Mouse (Mus musculus): Measurements from ENCODE around the gene Ubald2. TPM values are rescaled to one million over a fixed set of nuclear protein-coding genes. Genes with fewer than 3 reads are reported as not detected.
"Not testable (repeated sequence)": the region's sequence is repeated elsewhere in the genome, so short reads cannot be mapped to it uniquely, and the experiment has no call there.

Ubald2 gene
- polyA plus RNA-seq, 1 experiment from 2014 or later, result 37.9 TPM

- 17% methylated on average over 4 of the region's 4 CpGs for WGBS
- Histone ChIP-seq H3K4me1 (0 out of 2 replicates have a peak, but pooled peaks cover 3% of the 10 kb centered on the region), H3K4me3 (replicated peaks) (no peak overlapping the region), H3K36me3 (no peaks in the 10 kb centered on the region), H3K9ac (no peak overlapping the region), H3K4me2 (no peak overlapping the region), H3K27ac (no peak overlapping the region), H3K27me3 (replicated peaks) (no peaks in the 10 kb centered on the region), H3K9me3 (no peaks in the 10 kb centered on the region)
- ATAC-seq (ENCODE audit: insufficient read depth, low FRiP score, low read depth), result no peak
These were observed 33.3 kb upstream of the Ubald2 start for GRCm38 (mm10) chr11:116400560-116400959.

DNA sequence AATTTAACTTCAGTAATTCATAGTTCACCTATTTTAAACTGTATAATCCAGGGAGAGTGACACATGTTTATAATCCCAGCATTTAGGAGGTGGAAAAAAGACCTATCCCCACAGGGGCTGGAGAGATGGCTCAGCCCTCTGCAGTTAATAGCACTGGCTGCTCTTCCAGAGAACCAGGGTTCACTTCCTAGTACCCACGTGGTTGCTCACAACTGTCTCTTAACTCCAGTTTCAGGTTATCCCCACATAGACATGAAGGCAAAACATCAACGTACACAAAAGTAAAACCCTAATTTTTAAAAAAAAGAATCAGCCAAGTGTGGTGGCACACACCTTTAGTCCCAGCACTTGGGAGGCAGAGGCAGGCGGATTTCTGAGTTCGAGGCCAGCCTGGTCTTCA is 28.3 kb upstream of the Ubald2 start:
- WGBS, result 91% methylated on average over 4 of the region's 4 CpGs
- no peak for ATAC-seq (ENCODE audit: insufficient read depth, low FRiP score, low read depth)
- Histone ChIP-seq H3K4me2 (no peak overlapping the region), H3K9ac (no peak overlapping the region), H3K27ac (no peak overlapping the region), H3K27me3 (replicated peaks) (no peaks in the 10 kb centered on the region), H3K9me3 (no peaks in the 10 kb centered on the region), H3K4me1 (no peaks in the 10 kb centered on the region), H3K4me3 (replicated peaks) (no peak overlapping the region), H3K36me3 (no peaks in the 10 kb centered on the region)

DNA sequence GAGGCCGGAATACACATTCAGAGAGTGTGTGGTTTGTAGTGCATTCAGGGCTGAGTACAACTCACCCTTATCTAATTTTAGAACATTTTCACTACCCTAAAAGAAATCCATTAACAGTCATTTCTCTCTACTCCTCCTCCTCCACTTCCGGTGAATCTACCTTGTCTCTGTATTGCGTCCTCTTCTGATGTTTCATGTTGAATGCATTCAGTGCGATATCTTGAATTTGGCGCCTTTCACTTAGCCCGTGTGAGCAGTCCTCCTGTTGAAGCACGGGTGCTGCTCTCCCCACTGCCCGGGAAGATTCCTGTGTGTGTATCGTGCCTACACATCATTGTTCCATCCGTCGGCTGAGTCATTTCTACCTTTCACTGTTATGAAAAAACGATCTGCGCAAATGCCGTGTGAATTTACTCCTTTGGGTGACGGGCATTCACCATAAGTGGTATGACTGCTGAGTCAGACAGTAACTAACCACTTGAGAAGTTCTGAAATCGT is 27.6 kb upstream of the Ubald2 start:
- Histone ChIP-seq H3K9ac (no peak overlapping the region), H3K4me2 (no peak overlapping the region), H3K36me3 (no peaks in the 10 kb centered on the region), H3K27ac (no peak overlapping the region), H3K27me3 (replicated peaks) (no peaks in the 10 kb centered on the region), H3K4me3 (replicated peaks) (no peak overlapping the region), H3K9me3 (no peaks in the 10 kb centered on the region), H3K4me1 (no peaks in the 10 kb centered on the region)
- ATAC-seq (ENCODE audit: insufficient read depth, low FRiP score, low read depth), result no peak
- 89% methylated on average over 16 of the region's 16 CpGs for WGBS

DNA sequence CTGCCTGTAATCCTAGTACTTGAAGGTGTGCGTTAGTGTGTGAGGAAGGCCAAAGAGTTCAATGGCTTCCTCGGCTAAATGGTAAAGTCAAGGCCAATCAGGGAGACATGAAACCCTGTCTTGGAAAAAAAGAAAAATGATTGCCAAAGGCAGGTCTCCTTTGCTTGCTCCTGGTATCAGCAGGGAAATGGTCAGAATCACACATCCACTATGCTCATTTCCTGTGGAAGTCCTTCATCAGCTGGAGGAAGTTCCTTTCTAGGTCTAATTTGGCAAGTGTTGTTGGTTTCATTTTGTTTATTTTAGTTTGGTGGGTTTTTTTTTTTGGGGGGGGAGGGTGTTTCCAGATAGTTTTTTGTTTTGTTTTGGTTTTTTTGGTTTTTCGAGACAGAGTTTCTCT is 24.9 kb upstream of the Ubald2 start:
- H3K9me3 ChIP-seq, result no peaks in the 10 kb centered on the region
- 85% methylated on average over 3 of the region's 3 CpGs for WGBS
- H3K27ac ChIP-seq, result no peak overlapping the region
- no peak overlapping the region for H3K9ac ChIP-seq
- no peak overlapping the region for H3K4me3 ChIP-seq (replicated peaks)
- H3K27me3 ChIP-seq (replicated peaks), result no peaks in the 10 kb centered on the region
- H3K4me1 ChIP-seq, result peaks cover 10% of the 10 kb centered on the region
- no peaks in the 10 kb centered on the region for H3K36me3 ChIP-seq
- ATAC-seq (ENCODE audit: insufficient read depth, low FRiP score, low read depth), result no peak
- no peak overlapping the region for H3K4me2 ChIP-seq

DNA sequence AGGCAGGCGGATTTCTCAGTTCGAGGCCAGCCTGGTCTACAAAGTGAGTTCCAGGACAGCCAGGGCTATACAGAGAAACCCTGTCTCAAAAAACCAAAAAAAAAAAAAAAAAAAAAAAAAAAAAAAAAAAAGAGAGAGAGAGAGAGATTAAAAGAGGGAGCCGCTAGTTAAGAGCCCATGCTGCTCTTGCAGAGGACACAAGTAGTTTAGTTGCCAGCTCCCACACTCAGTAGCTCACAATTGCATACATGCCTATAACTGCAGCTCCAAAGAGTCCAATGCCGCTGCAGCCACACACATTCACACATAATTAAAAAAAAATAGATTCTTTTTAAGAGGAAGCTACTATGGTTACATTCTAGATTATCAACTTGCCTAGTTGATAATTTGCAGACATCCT is 23.5 kb upstream of the Ubald2 start:
- 92% methylated on average over 4 of the region's 4 CpGs for WGBS
- H3K4me1 ChIP-seq; H3K27me3 ChIP-seq (replicated peaks); ATAC-seq (ENCODE audit: insufficient read depth, low FRiP score, low read depth); H3K27ac ChIP-seq; H3K9ac ChIP-seq; H3K36me3 ChIP-seq; H3K4me2 ChIP-seq; H3K9me3 ChIP-seq; H3K4me3 ChIP-seq (replicated peaks): not testable (repeated sequence)

DNA sequence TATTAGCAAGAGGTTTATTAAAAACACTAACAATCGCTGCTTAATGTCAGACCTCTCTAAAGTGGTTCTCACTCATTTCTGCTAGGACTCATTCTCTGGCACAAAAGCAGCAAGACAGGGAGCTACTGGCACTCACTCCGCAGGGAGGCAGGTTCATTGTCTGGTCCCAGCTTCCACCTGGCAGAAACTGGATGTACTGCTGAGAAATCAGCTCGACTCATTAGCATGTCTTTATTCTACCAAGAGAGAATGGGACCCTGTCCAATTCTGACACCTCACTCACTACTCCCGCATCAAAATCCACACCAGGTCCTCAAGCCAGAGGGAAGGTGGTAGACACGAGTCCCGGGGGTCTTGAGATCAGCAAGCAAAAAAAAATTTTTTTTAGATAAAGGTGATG is 22.3 kb upstream of the Ubald2 start:
- 39% methylated on average over 6 of the region's 6 CpGs for WGBS
- Histone ChIP-seq H3K4me1 (peaks cover 12% of the 10 kb centered on the region), H3K27ac (no peak overlapping the region), H3K27me3 (replicated peaks) (no peaks in the 10 kb centered on the region), H3K9me3 (no peaks in the 10 kb centered on the region), H3K4me2 (peak overlapping the region; percentile 95), H3K9ac (no peak overlapping the region), H3K36me3 (no peaks in the 10 kb centered on the region), H3K4me3 (replicated peaks) (peak overlapping the region; percentile 74)
- no peak for ATAC-seq (ENCODE audit: insufficient read depth, low FRiP score, low read depth)

DNA sequence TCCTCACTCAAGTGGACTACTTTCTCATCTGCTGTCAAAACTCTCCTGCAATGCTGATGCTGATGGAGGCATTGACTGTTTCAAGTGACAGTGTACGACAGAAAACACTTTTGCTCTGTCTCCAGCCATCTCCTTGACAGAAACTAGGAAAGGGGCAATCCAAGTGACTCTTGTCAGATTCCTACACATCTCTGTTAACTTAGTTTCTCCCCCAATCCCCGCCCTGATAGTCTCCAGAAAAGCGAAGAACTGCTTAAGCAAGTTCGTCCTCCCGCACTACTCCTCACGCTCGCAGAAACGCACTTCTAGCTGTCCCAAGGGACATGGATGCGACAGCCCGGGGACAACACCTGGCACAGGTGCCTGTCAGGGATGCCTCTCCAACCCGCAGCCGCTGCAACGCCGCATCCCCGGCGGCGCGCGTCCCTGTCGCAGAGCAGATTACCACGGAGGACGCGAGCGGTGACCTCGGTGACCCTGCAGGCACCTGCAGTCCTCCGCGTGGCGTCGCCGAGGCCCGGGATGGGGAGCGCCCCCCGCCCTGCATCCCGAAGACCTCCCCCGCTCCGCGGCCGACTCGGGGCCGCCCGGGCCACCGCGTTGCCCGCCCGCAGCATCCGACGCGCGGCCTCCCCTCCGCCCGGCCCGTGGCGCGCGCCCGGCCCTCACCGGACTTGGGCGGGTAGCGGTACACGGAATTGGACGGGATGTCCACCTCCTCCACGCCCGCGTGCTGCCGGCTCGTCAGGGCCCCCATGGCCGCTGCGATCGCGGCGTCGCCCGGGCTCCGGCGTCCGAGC is 21.7 kb upstream of the Ubald2 start:
- peak overlapping the region; percentile 65 for H3K9ac ChIP-seq
- H3K27ac ChIP-seq, result no peak overlapping the region
- no peaks in the 10 kb centered on the region for H3K9me3 ChIP-seq
- H3K4me2 ChIP-seq, result peak overlapping the region; percentile 95
- WGBS, result under 1% methylated on average over 76 of the region's 76 CpGs
- H3K36me3 ChIP-seq, result no peaks in the 10 kb centered on the region
- ATAC-seq (ENCODE audit: insufficient read depth, low FRiP score, low read depth), result peak; percentile 25; the same call in 1 of the 2 replicates
- H3K4me1 ChIP-seq, result peaks cover 13% of the 10 kb centered on the region
- no peaks in the 10 kb centered on the region for H3K27me3 ChIP-seq (replicated peaks)
- H3K4me3 ChIP-seq (replicated peaks), result peak overlapping the region; percentile 74

DNA sequence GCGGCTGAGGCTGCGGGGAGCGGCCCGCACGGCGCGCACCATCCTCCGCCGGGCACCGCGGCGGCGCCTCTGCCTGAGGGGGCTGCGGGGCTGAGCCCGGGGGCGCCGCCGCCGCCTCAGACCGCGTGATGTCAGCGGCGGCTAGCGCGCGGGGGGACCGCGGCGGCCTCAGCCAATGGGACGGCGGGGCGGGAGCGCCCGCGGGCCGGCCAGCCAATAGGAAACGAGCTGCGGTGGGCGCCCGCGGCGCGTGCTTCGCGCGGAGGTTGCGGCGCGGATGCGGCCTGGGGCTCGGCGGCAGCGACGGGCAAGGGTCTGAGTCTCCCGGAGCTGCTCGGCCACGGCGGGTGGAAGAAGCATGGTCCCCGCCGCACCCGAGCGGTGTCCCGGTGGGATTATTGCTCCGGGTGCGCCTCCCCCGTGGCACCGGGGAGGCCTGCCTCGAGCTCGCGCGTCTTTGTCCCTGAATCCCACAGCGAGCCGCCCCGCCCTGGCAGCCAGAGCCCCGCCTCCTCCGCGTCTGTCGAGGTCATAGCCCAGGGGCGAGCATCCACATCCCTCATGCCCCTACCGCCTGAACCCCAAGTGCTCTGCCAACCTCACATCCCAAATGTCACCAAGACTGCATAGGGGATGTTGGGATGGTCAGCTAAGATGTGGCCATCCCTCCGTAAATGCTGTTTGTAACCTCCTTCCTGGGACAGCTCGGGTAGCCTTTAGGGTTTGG is 20.8 kb upstream of the Ubald2 start, which contains the start of gene Rnf157:
Gene Rnf157 (minus strand): TSS at position 129 of the 727 bp plus-strand sequence.
- ATAC-seq (ENCODE audit: insufficient read depth, low FRiP score, low read depth), result peak; percentile 90
- Histone ChIP-seq H3K4me2 (peak within 1 kb of the TSS; percentile 95), H3K9me3 (no peaks in the 10 kb centered on the region), H3K27ac (peak within 1 kb of the TSS; percentile 54; the same call in 1 of the 2 replicates), H3K9ac (peak within 1 kb of the TSS; percentile 65), H3K4me1 (peaks cover 14% of the 10 kb centered on the region), H3K36me3 (no peaks in the 10 kb centered on the region), H3K27me3 (replicated peaks) (no peaks in the 10 kb centered on the region), H3K4me3 (replicated peaks) (peak within 1 kb of the TSS; percentile 74)
- 3% methylated on average over 52 of the region's 82 CpGs for WGBS

- Histone ChIP-seq H3K9ac (no peak overlapping the region), H3K4me2 (peak overlapping the region; percentile 95), H3K36me3 (no peaks in the 10 kb centered on the region), H3K9me3 (no peaks in the 10 kb centered on the region), H3K4me1 (peaks cover 19% of the 10 kb centered on the region), H3K4me3 (replicated peaks) (no peak overlapping the region), H3K27ac (0 out of 2 replicates have a peak overlapping the region, but pooled peaks have one; percentile 54), H3K27me3 (replicated peaks) (no peaks in the 10 kb centered on the region)
- no peak; the same call in 1 of the 2 replicates for ATAC-seq (ENCODE audit: insufficient read depth, low FRiP score, low read depth)
- 78% methylated on average over 4 of the region's 4 CpGs for WGBS
These were observed 20.3 kb upstream of the Ubald2 start for GRCm38 (mm10) chr11:116413631-116414022.

DNA sequence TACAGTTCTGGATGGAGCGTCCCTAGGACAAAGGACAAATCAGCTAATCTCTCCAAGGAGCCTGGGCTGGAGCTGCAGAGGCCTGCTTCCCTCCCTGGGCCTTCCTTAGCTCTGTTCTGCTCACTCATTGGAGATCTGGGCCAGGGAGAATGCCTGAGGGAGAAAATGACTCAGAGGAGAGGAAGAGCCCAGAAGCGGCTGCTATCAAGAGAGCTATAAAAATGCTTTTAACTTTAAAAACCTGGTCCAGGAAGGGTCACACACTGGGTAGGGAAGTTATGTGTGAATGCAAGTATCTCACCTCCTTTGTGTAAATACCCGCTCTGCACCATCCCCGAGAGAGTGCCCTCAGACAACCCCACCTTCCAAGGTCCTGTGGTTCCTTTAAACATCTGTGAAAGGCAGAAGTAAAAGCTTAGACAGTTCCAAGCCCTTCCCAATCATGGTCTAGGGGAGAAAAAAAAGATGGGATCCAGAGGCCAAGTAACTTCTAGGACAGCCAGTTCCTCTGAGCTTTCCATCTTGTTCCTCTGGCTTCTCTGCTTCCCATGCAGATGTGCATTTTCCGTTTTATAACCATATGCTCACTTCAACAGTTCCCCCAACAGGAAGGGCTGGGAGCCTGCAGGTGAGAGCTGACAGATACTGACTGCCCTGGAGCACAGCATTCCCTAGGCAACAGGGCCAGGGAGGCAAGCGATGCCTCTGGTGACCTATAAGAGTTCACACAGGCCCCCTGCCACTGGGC is 17.5 kb upstream of the Ubald2 start:
- H3K4me3 ChIP-seq (replicated peaks), result no peak overlapping the region
- no peaks in the 10 kb centered on the region for H3K27me3 ChIP-seq (replicated peaks)
- no peaks in the 10 kb centered on the region for H3K9me3 ChIP-seq
- no peaks in the 10 kb centered on the region for H3K36me3 ChIP-seq
- H3K27ac ChIP-seq, result no peak overlapping the region
- WGBS, result 67% methylated on average over 6 of the region's 6 CpGs
- ATAC-seq (ENCODE audit: insufficient read depth, low FRiP score, low read depth), result no peak
- H3K4me1 ChIP-seq, result peaks cover 23% of the 10 kb centered on the region
- no peak overlapping the region for H3K9ac ChIP-seq
- no peak overlapping the region for H3K4me2 ChIP-seq

GRCm38 (mm10) chr11:116417054-116417453 is 16.8 kb upstream of the Ubald2 start:
- Histone ChIP-seq H3K27ac (no peak overlapping the region), H3K36me3 (no peaks in the 10 kb centered on the region), H3K9me3 (no peaks in the 10 kb centered on the region), H3K4me2 (no peak overlapping the region), H3K9ac (no peak overlapping the region), H3K27me3 (replicated peaks) (no peaks in the 10 kb centered on the region), H3K4me3 (replicated peaks) (no peak overlapping the region), H3K4me1 (peaks cover 22% of the 10 kb centered on the region)
- ATAC-seq (ENCODE audit: insufficient read depth, low FRiP score, low read depth), result no peak
- 93% methylated on average over 5 of the region's 5 CpGs for WGBS

All from stomach, embryonic 15.5 days (tissue).